Mouse (Mus musculus): Measurements from ENCODE around the gene Lrp11. TPM values are rescaled to one million over a fixed set of nuclear protein-coding genes. Genes with fewer than 3 reads are reported as not detected.

The Lrp11 gene
- total RNA-seq, 2 experiments from 2014 or later, result 113 to 115 TPM

Other genes with a start within 250 kb of the Lrp11 start
- 1 to 10 TPM in 1 of 2 experiments, under 1 TPM in 1; 0.99 to 1.3 TPM for gene Ulbp1, start 116.2 kb upstream of the Lrp11 start, total RNA-seq (2021)
- gene Nup43, start 77.7 kb downstream of the Lrp11 start, total RNA-seq (2021), result 1 to 10 TPM; 8.2 to 8.3 TPM
- gene Pcmt1, start 91.3 kb downstream of the Lrp11 start, total RNA-seq (2021), result 100 to 1,000 TPM; 150 to 153 TPM
- 10 to 100 TPM; 47.2 to 49.2 TPM for gene Lats1, start 91.4 kb downstream of the Lrp11 start, total RNA-seq (2021)
- 10 to 100 TPM; 12.4 to 14.9 TPM for gene Katna1, start 136.2 kb downstream of the Lrp11 start, total RNA-seq (2021)
- 10 to 100 TPM; 20.3 to 23.7 TPM for gene Ginm1, start 203.0 kb downstream of the Lrp11 start, total RNA-seq (2021)
- gene Ppil4, start 203.1 kb downstream of the Lrp11 start, total RNA-seq (2021), result 10 to 100 TPM; 34.5 to 35.2 TPM
- under 1 TPM; 0.14 to 0.28 TPM for gene Zc3h12d, start 242.7 kb downstream of the Lrp11 start, total RNA-seq (2021)